Mouse (Mus musculus): ENCODE results near the gene Ppm1h.

DNA sequence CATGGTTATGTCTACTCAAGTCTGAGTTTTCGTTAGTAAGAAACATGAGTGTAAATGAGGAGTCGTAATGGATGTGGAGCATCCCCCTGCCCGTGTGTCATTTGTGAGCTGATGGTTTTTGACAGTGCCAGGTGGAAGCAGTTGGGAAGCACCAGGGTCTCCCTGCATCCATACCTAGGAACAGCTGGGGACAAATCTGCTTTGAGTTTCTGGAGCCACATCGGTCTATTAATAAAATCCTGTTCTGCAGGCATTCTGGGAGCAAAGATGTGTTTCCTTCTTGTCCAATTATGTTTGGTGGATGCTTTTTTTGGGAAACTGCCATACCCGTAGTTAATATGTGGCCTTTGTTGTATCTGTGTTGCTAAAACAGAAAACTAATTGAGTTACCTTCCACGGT lies 26.9 kb downstream of the Ppm1h start:
- TF ChIP-seq CTCF (IDR thresholded peaks at IDR 0.05; ENCODE audit: control insufficient read depth, insufficient read depth, low read length) (no peak), POLR2A (IDR thresholded peaks at IDR 0.05; ENCODE audit: borderline replicate concordance, control insufficient read depth, low read depth, low read length) (no peak)

Data from bone marrow, adult 2 months (tissue).